Mouse (Mus musculus): ENCODE results near the gene Ptgdr2.
A peak's percentile ranks its signal among the peaks of the same experiment; 100 is the strongest.

The Ptgdr2 gene

DNA sequence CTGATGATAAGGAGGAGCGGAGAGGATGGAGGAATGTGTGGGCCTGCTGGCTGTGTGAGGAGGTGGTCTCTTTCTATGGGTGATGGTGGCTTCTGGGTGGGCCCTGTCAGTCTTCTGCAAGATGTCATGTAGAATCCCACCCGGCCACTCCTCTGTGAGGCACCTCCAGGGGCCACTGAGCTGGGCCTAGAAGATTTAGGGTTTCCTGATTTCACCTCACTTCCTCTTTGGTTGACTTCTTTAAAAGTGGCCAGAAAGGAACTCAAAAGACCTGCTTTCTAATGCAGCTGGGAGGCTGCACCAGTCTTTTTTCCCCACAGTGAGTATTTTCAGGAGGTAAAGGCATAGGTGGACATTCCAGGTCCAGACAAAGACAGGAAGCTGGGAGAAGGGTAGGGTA, 6.3 kb upstream of the Ptgdr2 start:
- DNase-seq (ENCODE audit: low read depth, low spot score) = no peak

DNA sequence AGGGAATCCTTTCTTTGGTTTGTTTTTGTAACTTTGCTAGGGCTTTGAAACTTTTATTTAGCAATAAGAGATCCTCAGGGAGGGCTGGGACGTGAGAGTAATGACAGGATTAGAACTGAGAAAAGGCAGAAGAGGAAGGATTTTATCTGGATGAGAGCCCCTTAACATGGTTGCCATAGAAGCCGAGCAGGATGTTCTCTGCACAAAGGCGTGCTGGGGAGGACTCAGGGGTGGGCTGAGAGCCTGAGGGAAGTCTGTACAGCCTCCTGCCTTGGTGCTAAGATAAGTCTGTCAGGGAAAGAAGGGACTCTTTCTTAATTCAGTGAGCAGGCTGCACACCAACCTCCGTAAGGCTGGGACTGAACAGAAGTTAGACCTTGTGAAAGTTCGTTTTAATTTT, 1.9 kb upstream of the Ptgdr2 start:
- no peak for DNase-seq (ENCODE audit: low read depth, low spot score)

DNA sequence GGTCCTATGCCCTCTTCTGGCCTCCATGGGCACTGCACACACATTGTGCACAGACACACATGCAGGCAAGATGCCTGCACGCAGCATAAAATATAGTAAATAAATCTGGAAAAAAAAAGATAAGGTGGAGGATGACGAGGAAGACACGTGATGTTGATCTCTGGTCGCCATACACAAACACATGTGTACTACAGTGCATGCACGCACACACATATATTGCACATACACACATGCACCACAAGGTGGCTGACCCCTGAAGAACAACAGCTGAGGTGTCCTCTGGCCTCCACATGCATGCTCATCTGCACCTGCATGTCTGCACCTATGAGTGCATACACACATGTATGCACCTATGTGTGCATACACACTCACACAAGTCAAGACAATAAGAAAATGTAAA, 883 bp upstream of the Ptgdr2 start:
- DNase-seq (ENCODE audit: low read depth, low spot score) = no peak

DNA sequence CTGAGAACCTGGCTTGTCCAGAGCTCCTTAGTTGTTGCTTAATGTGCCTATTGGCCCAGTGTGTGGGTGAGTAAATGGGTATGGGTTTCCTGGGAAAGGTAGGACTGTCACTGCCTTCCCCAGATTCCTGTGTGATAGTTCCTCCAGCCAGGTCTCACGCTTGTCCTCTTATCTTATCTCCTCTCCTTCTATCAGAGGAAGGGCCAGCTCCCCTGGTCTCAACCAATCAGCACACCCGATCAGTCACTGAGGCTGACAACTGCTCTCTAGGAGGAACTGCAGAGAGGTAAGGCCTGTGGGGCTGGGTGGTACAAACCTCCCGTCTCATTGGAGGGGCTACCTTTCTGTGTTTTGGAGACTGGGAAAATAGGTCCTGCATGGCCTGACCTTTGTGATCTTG, 1.8 kb downstream of the Ptgdr2 start:
- DNase-seq (ENCODE audit: low read depth, low spot score) = no peak

DNA sequence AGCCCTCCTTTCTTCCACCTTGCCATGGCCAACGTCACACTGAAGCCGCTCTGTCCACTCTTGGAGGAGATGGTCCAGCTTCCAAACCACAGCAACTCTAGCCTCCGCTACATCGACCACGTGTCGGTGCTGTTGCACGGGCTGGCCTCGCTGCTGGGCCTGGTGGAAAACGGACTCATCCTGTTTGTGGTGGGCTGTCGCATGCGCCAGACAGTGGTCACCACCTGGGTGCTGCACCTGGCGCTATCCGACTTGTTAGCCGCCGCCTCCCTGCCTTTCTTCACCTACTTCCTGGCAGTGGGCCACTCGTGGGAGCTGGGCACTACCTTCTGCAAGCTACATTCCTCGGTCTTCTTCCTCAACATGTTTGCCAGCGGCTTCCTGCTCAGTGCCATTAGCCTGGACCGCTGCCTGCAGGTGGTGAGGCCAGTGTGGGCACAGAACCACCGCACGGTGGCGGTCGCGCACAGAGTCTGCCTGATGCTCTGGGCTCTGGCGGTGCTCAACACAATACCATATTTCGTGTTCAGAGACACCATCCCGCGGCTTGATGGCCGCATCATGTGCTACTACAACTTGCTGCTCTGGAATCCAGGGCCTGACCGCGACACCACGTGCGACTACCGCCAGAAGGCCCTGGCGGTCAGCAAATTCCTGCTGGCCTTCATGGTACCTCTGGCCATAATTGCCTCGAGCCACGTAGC, 3.3 kb downstream of the Ptgdr2 start:
- peak; percentile 48 for DNase-seq (ENCODE audit: low read depth, low spot score)

DNA sequence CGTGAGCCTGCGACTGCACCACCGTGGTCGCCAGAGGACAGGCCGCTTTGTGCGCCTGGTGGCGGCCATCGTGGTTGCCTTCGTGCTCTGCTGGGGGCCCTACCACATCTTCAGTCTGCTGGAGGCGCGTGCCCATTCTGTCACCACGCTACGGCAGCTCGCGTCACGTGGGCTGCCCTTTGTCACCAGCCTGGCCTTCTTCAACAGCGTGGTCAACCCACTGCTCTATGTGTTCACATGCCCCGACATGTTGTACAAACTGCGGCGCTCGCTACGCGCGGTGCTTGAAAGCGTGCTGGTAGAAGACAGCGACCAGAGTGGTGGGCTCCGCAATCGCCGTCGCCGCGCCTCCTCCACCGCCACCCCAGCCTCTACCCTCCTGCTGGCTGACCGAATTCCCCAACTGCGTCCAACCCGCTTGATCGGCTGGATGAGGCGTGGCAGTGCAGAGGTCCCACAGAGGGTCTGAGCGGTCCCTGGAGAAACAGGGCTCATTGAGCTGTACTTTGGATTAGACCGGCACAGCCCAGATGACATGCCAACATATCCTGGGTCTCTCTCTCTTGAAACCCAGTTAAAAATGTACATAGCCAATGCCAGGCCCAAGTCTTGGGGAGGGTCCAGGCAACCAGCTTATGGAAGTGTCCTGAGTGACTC, 4.0 kb downstream of the Ptgdr2 start:
- DNase-seq (ENCODE audit: low read depth, low spot score) = no peak

DNA sequence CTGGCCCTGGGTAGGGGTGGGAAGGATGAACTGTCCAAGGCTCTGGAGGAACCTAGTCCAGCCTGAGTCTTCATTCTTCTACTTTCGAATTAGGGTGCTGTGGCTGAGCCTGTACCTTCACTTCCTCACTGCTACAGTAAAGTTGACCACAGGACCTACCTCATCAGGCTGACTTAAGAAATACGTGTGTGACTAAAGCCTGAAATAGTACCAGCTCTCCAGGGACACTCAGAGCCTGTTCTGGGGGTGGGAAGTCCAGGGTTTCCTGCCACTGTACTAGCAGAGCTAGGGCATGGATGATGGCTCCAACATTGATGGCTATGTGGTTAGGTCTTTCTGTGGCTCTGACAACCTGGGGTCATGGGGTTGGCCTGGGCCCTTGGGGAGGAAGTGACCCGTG, 7.0 kb downstream of the Ptgdr2 start:
- DNase-seq (ENCODE audit: low read depth, low spot score) = no peak

DNA sequence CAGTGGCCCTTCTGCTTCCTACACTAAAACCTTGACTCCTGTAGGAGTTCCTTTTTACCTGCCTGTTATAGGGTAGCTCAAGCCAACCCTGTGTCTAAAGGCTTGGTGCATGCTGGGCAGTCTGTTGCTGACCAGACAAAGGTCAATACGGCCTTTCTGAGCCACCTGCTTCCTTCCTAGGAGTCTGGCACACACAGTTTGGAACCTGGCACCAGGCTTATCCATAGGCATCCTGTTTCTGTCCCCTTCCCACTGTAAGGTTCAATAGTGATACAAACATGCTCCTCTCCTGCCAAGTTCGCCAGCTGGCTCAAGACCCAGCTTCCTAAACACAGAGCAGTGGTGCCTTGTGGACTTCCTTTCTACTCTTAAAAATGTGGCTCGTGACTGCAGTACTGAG, 9.5 kb downstream of the Ptgdr2 start:
- DNase-seq (ENCODE audit: low read depth, low spot score) = no peak

DNA sequence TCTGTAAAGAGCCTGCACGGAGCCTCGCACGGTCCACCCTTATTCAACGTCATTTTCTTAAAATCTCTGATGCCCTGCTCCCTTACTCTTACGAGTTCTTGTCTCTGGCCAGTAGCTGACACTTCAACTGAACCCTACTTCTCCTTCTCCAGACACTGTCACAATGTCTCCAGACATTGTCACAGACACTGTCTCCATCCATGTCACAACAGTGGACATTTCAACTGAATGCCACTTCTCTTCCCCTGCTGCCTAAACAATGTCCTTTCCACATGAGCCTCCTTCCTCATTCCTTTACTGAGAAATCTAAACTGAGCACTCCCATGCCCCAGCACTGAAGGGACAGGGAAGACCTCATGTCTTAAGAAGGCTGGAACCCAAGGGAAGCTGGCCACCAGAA, 10.3 kb downstream of the Ptgdr2 start:
- DNase-seq (ENCODE audit: low read depth, low spot score) = no peak

DNA sequence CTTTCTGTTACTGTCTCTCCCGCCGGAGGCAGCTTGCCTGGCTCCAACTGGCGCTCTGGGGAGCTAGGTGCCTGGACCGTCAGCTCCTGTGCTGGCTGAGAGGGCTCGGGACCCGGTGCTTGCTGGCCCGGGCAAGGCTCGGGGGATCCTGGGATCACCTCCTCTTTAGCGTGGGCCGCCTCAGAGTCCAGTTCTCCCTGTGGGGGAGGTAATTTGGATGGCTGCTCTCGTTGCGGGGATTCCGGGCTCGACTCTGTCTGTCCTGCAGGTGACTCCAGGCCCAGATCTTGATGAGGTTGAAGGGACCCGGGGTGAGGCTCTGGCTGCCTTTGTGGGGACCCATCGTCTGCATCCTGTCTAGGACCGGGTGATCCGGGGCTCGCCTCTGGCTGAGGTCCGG, 11.5 kb downstream of the Ptgdr2 start:
- DNase-seq (ENCODE audit: low read depth, low spot score) = no peak

DNA sequence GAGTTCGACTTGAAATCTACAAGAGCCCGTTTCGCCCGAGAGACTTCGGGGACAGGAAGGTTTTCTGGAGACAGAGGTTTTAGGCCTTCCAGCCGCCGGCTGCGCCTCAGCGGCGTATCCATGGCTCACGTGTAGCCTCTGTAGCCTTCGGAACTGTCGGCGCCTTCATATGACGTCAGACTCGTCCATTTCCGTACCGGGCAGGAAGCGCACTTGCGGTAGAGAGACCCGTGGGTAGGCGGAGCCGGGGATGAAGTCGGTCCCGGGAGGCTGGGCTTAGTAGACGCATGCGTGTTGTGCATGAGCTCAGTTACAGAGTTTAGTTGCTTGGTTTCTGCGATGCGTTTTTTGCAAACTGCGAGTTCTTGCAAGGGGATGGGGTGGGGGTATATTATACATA, 12.2 kb downstream of the Ptgdr2 start, which contains the start of gene Ccdc86:
TSS of gene Ccdc86 (minus strand) at position 155 of the 400 bp plus-strand sequence.
- peak; percentile 97 for DNase-seq (ENCODE audit: low read depth, low spot score)

DNA sequence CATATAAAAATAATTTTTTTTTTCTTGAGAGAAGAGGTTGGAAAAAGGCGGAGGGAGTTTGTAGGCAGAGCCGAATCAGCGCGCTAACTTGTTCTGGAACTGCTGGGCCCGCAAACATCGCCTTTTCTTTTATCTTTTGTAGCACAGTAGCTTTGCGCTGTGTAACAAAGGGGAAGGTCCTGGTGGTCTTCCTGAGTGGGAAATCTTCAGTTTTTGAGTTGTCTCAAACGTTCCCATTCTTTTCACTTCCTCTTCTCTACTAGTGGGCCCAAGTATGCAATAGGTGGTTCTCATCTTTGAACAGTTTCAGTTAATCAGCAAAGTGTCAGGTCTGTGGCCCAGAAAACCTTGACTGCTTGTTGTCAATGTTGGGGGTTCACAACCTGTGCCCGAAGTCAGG, 12.6 kb downstream of the Ptgdr2 start:
- DNase-seq (ENCODE audit: low read depth, low spot score) = no peak

DNA sequence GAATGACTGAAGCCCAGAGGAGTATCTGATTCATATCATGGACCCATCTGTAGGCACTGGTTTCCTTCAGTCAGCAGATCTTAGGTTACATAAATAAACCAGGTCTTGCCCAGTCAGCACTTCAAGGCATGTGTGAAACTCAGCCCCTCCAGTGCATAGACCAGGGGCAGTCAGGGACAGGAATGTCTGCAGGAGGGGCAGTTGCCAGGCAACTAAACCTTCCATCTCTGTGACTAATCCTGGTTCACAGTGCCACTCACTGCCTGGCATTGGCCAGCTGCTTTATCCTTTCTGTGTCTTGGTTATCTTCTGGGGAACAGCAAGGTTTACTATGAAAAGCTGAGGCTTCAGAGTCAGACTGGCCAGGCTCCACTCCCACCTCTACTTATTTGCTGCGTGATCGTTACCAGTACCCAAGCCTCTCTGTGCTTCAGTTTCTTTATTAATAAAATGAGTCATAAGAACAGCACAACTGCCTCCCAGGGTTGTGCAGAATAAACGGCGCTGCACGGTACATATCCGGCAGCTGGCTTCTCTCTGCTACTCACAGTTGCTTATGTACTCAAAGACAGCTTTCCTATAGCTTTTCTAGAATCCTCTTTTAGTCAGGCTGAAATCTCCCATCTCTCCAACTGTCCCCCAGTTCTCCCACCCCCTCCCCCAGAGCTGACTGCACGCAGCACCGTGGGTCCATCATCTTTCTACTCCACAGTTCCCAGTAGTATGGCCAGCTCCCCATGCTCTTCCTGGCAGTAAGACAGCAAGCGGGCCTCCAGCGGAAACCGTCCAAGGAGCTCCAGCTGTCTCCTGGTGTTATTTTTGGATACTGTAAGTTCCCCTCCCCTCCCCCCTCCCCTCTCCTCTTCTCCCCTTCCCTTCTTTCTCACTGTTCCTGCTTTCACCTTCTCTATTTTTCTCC, 15.3 kb downstream of the Ptgdr2 start:
- DNase-seq (ENCODE audit: low read depth, low spot score) = peak; percentile 77

DNA sequence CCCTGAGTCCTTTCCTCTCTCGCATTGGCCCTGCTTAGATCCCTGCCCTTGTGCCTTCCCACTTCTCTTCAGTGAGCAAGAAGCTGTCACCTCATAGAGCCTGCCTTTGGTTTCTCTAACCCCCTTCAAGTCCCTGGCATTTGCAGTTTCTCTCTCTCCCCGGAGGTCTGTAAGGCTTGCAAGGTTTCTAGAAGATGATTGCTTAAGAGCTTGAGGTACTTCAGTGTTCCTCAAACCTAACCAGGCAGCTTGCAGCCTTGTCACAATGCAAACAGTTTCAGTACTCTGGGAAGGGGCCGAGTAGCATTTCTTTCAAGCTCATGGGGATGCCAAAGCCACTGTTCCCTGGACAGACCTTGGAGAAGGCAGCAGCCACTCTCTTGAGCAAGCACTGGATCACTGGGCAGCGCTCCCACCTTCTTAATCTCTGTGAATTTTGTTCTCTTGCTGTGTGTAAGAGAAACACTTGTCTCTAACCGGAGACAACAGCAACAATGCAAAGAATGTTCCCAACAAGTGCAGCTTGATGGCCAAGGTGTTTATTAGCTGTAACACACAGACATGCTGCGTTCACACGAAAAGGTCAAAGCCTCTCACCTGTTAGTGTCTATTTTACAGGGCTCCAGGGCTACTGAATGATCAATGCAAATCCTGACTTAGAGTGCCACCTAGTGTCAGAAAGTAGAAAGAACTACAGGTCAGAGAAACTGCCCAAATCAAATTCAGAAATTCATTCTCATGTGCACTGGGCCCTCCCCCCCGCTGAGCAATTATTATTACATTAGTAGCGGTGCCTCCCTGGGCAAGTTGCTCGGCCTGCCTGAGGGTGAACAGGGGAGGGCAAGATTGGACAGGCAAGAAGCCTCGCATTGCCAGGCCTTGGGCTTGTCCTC, 22.4 kb downstream of the Ptgdr2 start:
- peak; percentile 58 for DNase-seq (ENCODE audit: low read depth, low spot score)

DNA sequence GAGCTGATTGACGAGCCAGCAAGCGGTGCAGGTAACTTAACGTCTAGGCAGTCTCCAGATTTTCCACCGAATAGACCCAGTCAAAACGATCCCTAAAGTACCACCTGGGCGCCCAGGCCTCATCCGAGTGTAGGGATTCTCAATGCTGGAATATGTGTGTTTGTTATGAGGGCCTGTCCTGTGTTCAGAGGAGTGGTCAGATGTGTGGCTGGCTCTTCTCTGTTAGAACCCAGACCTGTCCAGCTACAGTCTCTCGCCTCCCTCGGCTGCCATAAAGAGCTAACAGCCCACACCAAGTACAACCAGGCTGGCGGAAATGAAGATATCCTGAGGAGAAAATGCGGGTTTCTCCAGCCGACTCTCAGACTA, 23.0 kb downstream of the Ptgdr2 start:
- no peak for DNase-seq (ENCODE audit: low read depth, low spot score)

DNA sequence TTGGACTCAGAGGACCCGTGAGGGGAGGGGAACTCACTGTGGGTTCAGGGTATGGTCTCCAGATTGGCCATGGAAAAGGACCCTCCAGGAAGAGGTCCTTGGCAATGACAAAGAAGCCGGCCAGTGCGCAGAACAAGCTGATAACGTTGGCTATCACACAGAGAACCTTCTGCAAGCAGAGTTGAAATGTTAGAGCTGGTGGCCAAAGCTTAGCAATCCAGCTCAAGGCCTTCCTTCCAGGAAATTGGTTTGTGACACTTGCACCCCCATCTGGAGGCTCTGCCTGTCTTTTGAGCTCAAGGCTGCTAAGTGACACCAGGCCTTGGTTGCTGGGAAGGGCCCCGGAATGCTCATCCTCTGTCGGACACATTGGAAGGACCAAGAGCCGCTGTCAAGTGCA, 28.8 kb downstream of the Ptgdr2 start:
- no peak for DNase-seq (ENCODE audit: low read depth, low spot score)

DNA sequence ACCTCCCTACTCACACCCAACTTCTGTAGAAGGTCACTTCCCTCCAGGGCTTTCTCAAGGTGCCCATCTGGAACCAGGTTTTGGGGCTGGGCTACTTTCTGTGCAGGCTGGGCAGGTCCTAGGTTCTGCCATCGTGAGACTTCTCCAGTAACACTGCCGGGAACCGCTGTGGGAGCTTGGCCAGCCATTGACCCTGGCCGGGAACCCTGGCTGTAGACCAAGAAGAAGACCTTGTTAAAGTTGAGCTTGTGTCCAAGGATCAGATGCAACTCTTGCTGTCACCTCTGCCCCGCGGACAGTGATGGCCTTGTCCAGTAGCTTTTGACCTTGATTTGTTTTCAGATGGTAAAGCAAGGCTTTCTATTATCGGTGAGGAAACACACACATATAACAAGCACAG, 31.6 kb downstream of the Ptgdr2 start:
- no peak for DNase-seq (ENCODE audit: low read depth, low spot score)

DNA sequence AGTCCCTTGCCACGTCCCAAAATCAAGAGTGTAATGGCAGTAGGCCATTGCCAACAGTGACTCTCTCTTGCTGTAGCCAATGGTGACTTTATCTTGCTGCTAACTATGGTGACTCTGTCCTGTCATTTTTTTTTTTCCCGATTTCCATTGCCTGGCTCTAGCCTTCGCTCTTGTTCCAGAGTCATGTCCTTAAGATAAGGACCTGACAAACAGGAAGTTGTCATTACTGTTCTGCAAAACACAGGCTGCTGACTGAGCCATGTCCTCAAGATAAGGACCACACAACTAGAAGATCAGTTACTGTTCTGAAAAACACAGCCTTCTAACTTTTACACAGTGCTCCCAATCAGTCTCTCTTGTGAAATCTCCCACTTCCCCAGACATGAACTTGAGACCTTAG, 33.5 kb downstream of the Ptgdr2 start:
- DNase-seq (ENCODE audit: low read depth, low spot score) = no peak

DNA sequence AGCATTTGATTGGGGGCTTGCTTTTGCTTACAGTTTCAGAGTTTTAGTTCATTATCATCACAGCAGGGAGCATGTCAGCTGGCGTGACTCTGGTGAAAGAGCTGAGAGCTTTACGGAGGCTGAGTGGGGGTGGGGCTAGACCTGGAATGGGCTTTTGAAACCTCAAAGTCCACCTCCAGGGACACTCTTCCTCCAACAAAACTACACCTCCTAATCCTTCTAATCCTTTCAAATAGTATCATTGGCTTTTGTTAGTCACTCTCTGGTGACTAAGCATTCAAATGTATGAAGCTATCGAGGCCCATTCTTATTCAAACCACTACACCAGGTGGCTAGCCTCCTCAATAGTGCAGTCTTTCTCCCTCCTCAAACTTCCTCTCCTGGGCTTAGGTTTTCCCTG, 35.7 kb downstream of the Ptgdr2 start:
- no peak for DNase-seq (ENCODE audit: low read depth, low spot score)

DNA sequence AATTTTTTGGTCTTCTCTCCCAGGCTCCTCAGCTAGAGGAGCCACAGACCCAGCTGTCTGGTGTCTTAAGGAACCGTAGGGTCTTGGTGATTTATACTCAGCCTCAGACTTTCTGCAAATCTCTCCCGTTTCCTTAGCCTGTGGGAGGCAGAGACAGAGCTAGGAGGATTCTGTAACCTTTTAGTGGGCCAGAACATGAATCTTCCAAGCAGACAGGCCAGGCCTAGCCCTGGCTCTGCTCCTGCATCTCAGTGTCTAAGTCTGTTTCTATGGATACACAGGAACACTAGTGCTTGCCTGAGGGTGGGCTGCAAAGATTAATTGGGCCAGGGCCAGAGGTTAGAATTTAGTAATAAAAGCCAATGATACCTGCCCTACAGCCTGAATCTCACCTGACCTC, 36.2 kb downstream of the Ptgdr2 start:
- DNase-seq (ENCODE audit: low read depth, low spot score) = no peak

DNA sequence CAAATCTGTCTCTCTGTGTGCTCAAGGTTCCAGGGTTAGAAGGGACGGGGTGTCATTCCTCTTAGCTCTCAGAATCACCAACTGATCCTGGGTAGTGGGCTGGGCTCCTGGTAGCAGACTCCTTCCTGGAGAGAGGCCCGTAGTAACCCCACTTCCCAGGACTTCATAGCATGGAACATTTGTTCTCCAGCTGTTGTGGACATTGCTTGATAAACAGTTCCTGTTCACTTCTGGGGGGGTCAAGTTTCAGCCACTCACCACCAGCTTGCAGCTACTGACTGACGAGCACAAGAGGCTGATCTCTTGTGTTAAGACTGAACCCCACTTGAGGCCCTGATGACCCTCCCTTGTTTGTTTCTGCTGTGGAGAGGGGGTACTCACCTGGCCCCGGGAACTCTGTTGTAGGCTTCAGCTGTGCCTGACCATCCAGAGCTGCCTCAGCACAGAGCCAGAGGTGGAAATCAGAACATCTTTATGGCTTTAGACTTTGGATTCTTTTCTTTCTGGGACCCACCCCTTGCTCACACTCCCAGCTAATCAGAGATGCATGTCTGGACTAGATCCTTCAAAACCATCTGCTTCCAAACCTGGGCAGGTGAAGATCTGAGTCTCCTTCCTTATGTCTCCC, 37.4 kb downstream of the Ptgdr2 start, which contains the start of gene Ms4a10:
TSS of gene Ms4a10 (minus strand) at position 433 of the 628 bp plus-strand sequence.
- no peak for DNase-seq (ENCODE audit: low read depth, low spot score)
